Mouse (Mus musculus) common myeloid progenitor, adult 5-6 weeks (primary cell): ENCODE measurements around the gene Ffar2. TPM values are rescaled to one million over a fixed set of nuclear protein-coding genes. Genes with fewer than 3 reads are reported as not detected.
A peak's percentile ranks its signal among the peaks of the same experiment; 100 is the strongest.

ENCODE experiments used
- ATAC-seq: replicated peaks from 2 replicates; pipeline ENCODE4 v1.8.0; 2016; ENCODE audit warnings: low read depth, mild to moderate bottlenecking, moderate TSS enrichment, inconsistent platforms; ENCODE audit not compliant: poor library complexity, severe bottlenecking
- total RNA-seq: library from RNA; stranded (forward); fragments of 200-1000, 187-1606 nt; gene quantifications from 2 replicates; pipeline ENCODE4 v1.2.3, GENCODE M21; 2017

Gene Ffar2
- total RNA-seq, 1 experiment from 2014 or later = 28.0 TPM

- no peak for ATAC-seq
These were observed 731 bp upstream of the Ffar2 start for GRCm38 (mm10) chr7:30824306-30824705.

- no peak; the same call in 1 of the 2 replicates for ATAC-seq
These were observed 2.0 kb downstream of the Ffar2 start for GRCm38 (mm10) chr7:30821532-30821931.

- ATAC-seq = peak; percentile 50
These were observed 2.6 kb downstream of the Ffar2 start for GRCm38 (mm10) chr7:30820854-30821445.

GRCm38 (mm10) chr7:30820131-30820530, 3.4 kb downstream of the Ffar2 start:
- 0 out of 2 replicates have a peak, but pooled peaks have one; percentile 12 for ATAC-seq

GRCm38 (mm10) chr7:30812291-30812807, 11.2 kb downstream of the Ffar2 start:
- peak; percentile 79 for ATAC-seq

- ATAC-seq = peak; percentile 84
These were observed 11.8 kb downstream of the Ffar2 start for GRCm38 (mm10) chr7:30811757-30812290.

- no peak for ATAC-seq
These were observed 13.3 kb downstream of the Ffar2 start for GRCm38 (mm10) chr7:30810319-30810718.

GRCm38 (mm10) chr7:30805924-30806323, 17.7 kb downstream of the Ffar2 start:
- peak; percentile 77 for ATAC-seq

- ATAC-seq = no peak
These were observed 19.4 kb downstream of the Ffar2 start for GRCm38 (mm10) chr7:30804026-30804715.

GRCm38 (mm10) chr7:30803256-30803655, 20.3 kb downstream of the Ffar2 start:
- ATAC-seq = no peak

- no peak for ATAC-seq
These were observed 22.9 kb downstream of the Ffar2 start for GRCm38 (mm10) chr7:30800653-30801052.

GRCm38 (mm10) chr7:30796790-30797189, 26.8 kb downstream of the Ffar2 start:
- no peak for ATAC-seq

GRCm38 (mm10) chr7:30794921-30795320, 28.7 kb downstream of the Ffar2 start:
- ATAC-seq = peak; percentile 73

GRCm38 (mm10) chr7:30791921-30792320, 31.7 kb downstream of the Ffar2 start:
- ATAC-seq = peak; percentile 47; the same call in 1 of the 2 replicates

GRCm38 (mm10) chr7:30790141-30790540, 33.4 kb downstream of the Ffar2 start:
- no peak for ATAC-seq

- no peak for ATAC-seq
These were observed 36.1 kb downstream of the Ffar2 start, which contains the start of gene Krtdap for GRCm38 (mm10) chr7:30787377-30788022. Krtdap (plus strand) TSS chr7:30787896.

- no peak for ATAC-seq
These were observed 37.6 kb downstream of the Ffar2 start for GRCm38 (mm10) chr7:30785721-30786546.

- no peak for ATAC-seq
These were observed 38.4 kb downstream of the Ffar2 start for GRCm38 (mm10) chr7:30785154-30785553.

- ATAC-seq = no peak
These were observed 40.9 kb downstream of the Ffar2 start for GRCm38 (mm10) chr7:30782658-30783057.

GRCm38 (mm10) chr7:30781792-30782191, 41.8 kb downstream of the Ffar2 start:
- ATAC-seq = peak; percentile 83
